Mouse (Mus musculus): ENCODE measurements at regions not wholly inside any gene's neighbourhood (a gene's known extent, or its start where the extent isn't known, plus 50 kb on each side); places are given as distances from the start of the nearest gene placed in this dataset.

GRCm38 (mm10) chr3:151670628-151671027 is 79.1 kb downstream of the Ifi44 start:
- CTCF ChIA-PET, result interaction anchor here (1.1 kb wide), 1 partner anchor 10 kb away, joined by 3 read pairs; no protein-coding TSS in a partner anchor
- DNase-seq (ENCODE audit: low read depth, low spot score) (no peak), ATAC-seq (no peak)
- in situ Hi-C loops (cut with MboI; ENCODE audit: low pct_unique_long_range_greater_than_20kb), result no loop called here
- POLR2A ChIA-PET, result no interaction called here
- peaks cover 2% of the 10 kb centered on the region for H3K27me3 ChIP-seq
- no peak for TF ChIP-seq CTCF (IDR thresholded peaks at IDR 0.05)

DNA sequence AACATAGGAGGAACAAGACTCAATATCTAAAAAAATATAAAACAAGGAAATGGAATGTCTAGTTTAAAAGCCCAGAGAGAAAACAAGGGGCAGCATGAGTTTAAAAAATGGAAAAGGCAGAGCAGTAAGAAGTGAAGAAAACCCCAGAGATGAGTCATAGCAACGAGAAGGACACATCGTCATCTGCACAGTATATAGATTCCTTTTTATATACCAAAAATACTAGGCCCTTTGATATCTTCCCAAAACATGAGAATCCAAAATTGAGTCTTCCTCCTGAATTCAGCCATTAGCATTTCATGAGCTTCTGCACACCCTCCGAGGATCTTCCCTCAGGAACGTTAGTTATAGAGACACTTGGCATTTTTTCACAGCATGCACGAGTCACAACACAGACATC is 96.5 kb downstream of the Ifi44 start:
- no peak for TF ChIP-seq CTCF (IDR thresholded peaks at IDR 0.05)
- DNase-seq (ENCODE audit: low read depth, low spot score) (no peak), ATAC-seq (no peak)
- in situ Hi-C loops (cut with MboI; ENCODE audit: low pct_unique_long_range_greater_than_20kb), result no loop called here
- CTCF ChIA-PET, result no interaction called here
- peaks cover 9% of the 10 kb centered on the region for H3K27me3 ChIP-seq
- POLR2A ChIA-PET, result no interaction called here

DNA sequence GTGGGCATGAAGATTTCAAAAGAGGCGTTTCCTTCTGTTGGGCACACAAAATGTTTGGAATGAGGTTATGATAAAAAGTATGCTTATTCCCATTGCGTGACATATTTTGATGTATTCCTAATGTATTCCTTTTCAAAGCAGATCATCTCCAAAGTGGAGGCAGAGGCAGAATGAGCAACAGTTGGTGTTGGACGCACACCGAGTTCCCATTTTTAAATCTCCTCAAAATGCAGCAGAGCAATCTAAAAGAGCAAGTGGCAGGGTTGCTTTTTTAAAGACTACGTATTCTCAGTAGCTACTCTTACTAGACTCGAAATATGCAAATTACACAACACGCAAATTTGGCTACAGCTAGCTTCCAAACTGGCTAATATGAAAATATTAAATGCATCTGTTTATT is 98.2 kb downstream of the Ifi44 start:
- DNase-seq (ENCODE audit: low read depth, low spot score), result no peak
- H3K27me3 ChIP-seq, result peaks cover 9% of the 10 kb centered on the region
- in situ Hi-C loops (cut with MboI; ENCODE audit: low pct_unique_long_range_greater_than_20kb), result no loop called here
- no peak for ATAC-seq
- TF ChIP-seq CTCF (IDR thresholded peaks at IDR 0.05), result no peak
- ChIA-PET POLR2A (no interaction called here), CTCF (no interaction called here)

- in situ Hi-C loops (cut with MboI; ENCODE audit: low pct_unique_long_range_greater_than_20kb), result no loop called here
- POLR2A ChIA-PET, result no interaction called here
- DNase-seq (ENCODE audit: low read depth, low spot score), result no peak
- CTCF ChIA-PET, result no interaction called here
- no peak for TF ChIP-seq CTCF (IDR thresholded peaks at IDR 0.05)
- ATAC-seq, result no peak
- no peaks in the 10 kb centered on the region for H3K27me3 ChIP-seq
These were observed 102.1 kb downstream of the Ifi44 start for GRCm38 (mm10) chr3:151647637-151648036.

DNA sequence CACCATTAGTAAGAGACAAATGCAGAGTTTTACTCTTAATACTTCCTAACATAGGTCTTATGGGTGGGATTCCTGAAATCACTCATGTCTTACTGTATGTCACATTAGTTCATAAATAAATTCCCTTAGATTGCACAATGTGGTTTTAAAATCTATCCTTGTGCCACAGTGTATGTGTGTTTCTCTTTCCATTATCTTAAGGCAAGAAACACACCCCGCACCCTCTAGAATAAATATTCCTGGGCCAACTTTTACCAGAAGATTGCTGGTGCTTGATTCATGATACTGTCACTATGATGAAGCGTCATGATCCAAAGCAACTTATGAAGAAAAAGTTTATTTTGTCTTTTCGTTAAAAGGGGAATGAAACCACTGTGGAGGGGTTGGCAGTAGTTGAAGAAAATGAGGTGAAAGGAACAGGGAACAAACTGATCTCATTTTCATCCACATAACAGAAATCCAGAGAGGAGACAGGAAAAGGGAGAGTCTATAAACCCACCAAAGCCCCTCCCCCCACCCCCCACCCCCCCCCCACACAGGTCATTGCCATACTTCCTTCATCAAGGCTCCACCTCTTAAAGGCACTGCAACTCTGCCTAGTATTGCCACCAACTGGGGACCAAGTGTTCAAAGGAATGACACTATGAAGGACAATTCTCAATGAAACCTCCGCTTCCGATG is 110.2 kb downstream of the Ifi44 start:
- ChIA-PET CTCF (no interaction called here), POLR2A (no interaction called here)
- no peak for DNase-seq (ENCODE audit: low read depth, low spot score)
- in situ Hi-C loops (cut with MboI; ENCODE audit: low pct_unique_long_range_greater_than_20kb), result no loop called here
- H3K27me3 ChIP-seq, result peaks cover 19% of the 10 kb centered on the region
- ATAC-seq, result no peak
- no peak for TF ChIP-seq CTCF (IDR thresholded peaks at IDR 0.05)

GRCm38 (mm10) chr3:151638326-151638725 is 111.4 kb downstream of the Ifi44 start:
- POLR2A ChIA-PET, result no interaction called here
- no peak for ATAC-seq
- in situ Hi-C loops (cut with MboI; ENCODE audit: low pct_unique_long_range_greater_than_20kb), result no loop called here

DNA sequence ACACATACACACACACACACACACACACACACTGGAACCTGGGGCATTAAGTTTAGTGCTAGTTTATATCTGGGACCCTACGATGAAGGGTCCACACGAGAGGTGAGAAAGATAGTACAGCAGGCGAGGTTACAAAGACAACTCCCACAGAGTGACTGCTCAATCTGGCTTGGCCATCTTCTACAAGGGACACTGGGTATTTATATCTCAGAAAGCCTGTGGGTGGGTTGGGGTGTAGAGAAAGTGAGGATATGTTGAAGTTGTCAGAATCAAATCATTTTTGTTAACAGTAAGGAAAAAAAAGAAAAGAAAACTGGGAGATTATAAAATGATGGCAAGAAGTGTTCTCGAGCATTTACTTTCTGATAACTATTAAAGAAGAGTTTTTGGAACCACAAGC is 138.8 kb downstream of the Ifi44 start:
- in situ Hi-C loops (cut with MboI; ENCODE audit: low pct_unique_long_range_greater_than_20kb), result no loop called here
- DNase-seq (ENCODE audit: low read depth, low spot score) (no peak), ATAC-seq (no peak)
- H3K27me3 ChIP-seq, result no peaks in the 10 kb centered on the region
- POLR2A ChIA-PET, result no interaction called here
- no peak for TF ChIP-seq CTCF (IDR thresholded peaks at IDR 0.05)
- CTCF ChIA-PET, result no interaction called here

More at GRCm38 (mm10) chr3:151638326-151638725, 111.4 kb downstream of the Ifi44 start:
- peaks cover 19% of the 10 kb centered on the region for H3K27me3 ChIP-seq
- CTCF ChIA-PET, result interaction anchor here (1.0 to 1.3 kb wide), 2 partner anchors 12 to 18 kb away, joined by 3 read pairs; no protein-coding TSS in a partner anchor
- TF ChIP-seq CTCF (IDR thresholded peaks at IDR 0.05), result no peak
- DNase-seq (ENCODE audit: low read depth, low spot score), result no peak

DNA sequence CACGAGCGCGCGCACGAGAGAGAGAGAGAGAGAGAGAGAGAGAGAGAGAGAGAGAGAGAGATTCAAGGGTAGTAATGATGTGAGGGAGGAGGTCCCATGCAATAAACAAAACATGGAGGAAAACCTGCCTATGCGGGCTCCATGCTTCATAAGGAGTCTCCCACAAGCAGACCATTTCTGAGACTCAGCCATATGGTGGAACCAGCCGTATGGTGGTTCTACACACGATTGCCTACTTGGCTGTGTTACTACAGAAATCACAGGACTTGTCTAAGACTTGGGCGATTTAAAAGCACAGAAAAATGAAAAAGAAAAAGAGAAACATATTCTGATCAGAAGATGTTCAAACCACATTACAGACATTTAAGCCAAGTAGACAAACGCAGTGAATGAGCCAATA is 142.1 kb downstream of the Ifi44 start:
- TF ChIP-seq CTCF (IDR thresholded peaks at IDR 0.05), result no peak
- peaks cover 2% of the 10 kb centered on the region for H3K27me3 ChIP-seq
- CTCF ChIA-PET, result no interaction called here
- in situ Hi-C loops (cut with MboI; ENCODE audit: low pct_unique_long_range_greater_than_20kb), result no loop called here
- POLR2A ChIA-PET, result no interaction called here
- ATAC-seq (no peak), DNase-seq (ENCODE audit: low read depth, low spot score) (no peak)

DNA sequence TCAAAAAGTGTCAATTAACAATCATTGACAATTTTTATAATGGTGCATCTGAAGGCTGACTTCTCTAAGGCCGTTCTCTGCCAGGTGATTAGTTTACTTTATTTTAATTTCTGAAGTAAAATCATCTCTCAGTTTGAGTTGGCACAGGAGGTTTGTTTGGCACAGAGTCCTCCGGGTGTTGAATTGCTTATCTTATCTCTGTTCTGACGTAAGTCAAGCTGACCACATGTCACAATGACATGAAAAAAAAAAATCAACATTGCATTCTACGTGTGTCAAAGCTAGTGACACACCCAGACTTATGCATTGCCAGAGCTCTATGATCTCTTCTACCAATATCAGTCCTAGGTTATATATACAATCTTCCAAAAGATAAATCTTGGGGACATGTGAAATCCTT is 146.4 kb downstream of the Ifi44 start:
- in situ Hi-C loops (cut with MboI; ENCODE audit: low pct_unique_long_range_greater_than_20kb), result no loop called here
- no peak for TF ChIP-seq CTCF (IDR thresholded peaks at IDR 0.05)
- POLR2A ChIA-PET, result interaction anchor here (1.1 kb wide), 1 partner anchor 20 kb away, joined by 4 read pairs; no protein-coding TSS in a partner anchor
- peaks cover 11% of the 10 kb centered on the region for H3K27me3 ChIP-seq
- DNase-seq (ENCODE audit: low read depth, low spot score), result no peak
- CTCF ChIA-PET, result interaction anchor here (1.1 kb wide), 1 partner anchor 12 kb away, joined by 3 read pairs; no protein-coding TSS in a partner anchor
- ATAC-seq, result no peak
